Mouse (Mus musculus) limb, embryonic 11.5 days (tissue): ENCODE measurements at regions not wholly inside any gene's neighbourhood (a gene's known extent, or its start where the extent isn't known, plus 50 kb on each side); places are given as distances from the start of the nearest gene placed in this dataset.

Source experiments
- ATAC-seq: fragments of 200-750 bp; cut with Nextera tagmentation; 2 replicates; pipeline ENCODE4 v1.8.0; 2017; ENCODE audit warnings: low read depth; ENCODE audit not compliant: insufficient number of reproducible peaks, low FRiP score, low TSS enrichment
- DNase-seq: peaks from one replicate; pipeline ENCODE4 v3.0.0-alpha.2; 2015; ENCODE audit warnings: low spot score
- H3K27ac ChIP-seq: fragments of 300-500 bp; sonication (generic); replicated peaks from 2 replicates; pipeline ENCODE4 v1.5.1; 2014; ENCODE audit warnings: low read depth, mild to moderate bottlenecking, low read length
- H3K27me3 ChIP-seq: fragments of 300-500 bp; sonication (generic); 2 replicates; pipeline ENCODE4 v1.6.1; 2014; ENCODE audit warnings: mild to moderate bottlenecking, low read length, mixed read lengths; ENCODE audit not compliant: control insufficient read depth, insufficient read depth
- H3K36me3 ChIP-seq: fragments of 300-500 bp; sonication (generic); 2 replicates; pipeline ENCODE4 v1.6.1; 2014; ENCODE audit warnings: mild to moderate bottlenecking, low read length, moderate library complexity, mixed read lengths; ENCODE audit not compliant: control insufficient read depth, insufficient read depth
- H3K4me1 ChIP-seq: fragments of 300-500 bp; sonication (generic); 2 replicates; pipeline ENCODE4 v1.6.1; 2014; ENCODE audit warnings: low read length, mixed read lengths; ENCODE audit not compliant: control insufficient read depth, insufficient read depth
- H3K4me2 ChIP-seq: fragments of 300-500 bp; sonication (generic); 2 replicates; pipeline ENCODE4 v1.6.1; 2014; ENCODE audit warnings: low read depth, mild to moderate bottlenecking, moderate library complexity; ENCODE audit not compliant: severe bottlenecking
- H3K4me3 ChIP-seq: fragments of 300-500 bp; sonication (generic); 2 replicates; pipeline ENCODE4 v1.5.1; 2014; ENCODE audit warnings: low read depth, low read length
- H3K9ac ChIP-seq: fragments of 300-500 bp; sonication (generic); 2 replicates; pipeline ENCODE4 v1.6.1; 2014; ENCODE audit warnings: mild to moderate bottlenecking, low read length
- H3K9me3 ChIP-seq: fragments of 300-500 bp; sonication (generic); 2 replicates; pipeline ENCODE4 v1.6.1; 2016; ENCODE audit warnings: low read length; ENCODE audit not compliant: control insufficient read depth
- WGBS: fragments of 180-500 bp; shearing (Covaris S2); extraction: QIAGEN DNeasy Blood & Tissue Kit; methylation state at CpG from one replicate; pipeline ENCODE4 v1.1.7; 2014; 5-methylcytosine and 5-hydroxymethylcytosine counted together

DNA sequence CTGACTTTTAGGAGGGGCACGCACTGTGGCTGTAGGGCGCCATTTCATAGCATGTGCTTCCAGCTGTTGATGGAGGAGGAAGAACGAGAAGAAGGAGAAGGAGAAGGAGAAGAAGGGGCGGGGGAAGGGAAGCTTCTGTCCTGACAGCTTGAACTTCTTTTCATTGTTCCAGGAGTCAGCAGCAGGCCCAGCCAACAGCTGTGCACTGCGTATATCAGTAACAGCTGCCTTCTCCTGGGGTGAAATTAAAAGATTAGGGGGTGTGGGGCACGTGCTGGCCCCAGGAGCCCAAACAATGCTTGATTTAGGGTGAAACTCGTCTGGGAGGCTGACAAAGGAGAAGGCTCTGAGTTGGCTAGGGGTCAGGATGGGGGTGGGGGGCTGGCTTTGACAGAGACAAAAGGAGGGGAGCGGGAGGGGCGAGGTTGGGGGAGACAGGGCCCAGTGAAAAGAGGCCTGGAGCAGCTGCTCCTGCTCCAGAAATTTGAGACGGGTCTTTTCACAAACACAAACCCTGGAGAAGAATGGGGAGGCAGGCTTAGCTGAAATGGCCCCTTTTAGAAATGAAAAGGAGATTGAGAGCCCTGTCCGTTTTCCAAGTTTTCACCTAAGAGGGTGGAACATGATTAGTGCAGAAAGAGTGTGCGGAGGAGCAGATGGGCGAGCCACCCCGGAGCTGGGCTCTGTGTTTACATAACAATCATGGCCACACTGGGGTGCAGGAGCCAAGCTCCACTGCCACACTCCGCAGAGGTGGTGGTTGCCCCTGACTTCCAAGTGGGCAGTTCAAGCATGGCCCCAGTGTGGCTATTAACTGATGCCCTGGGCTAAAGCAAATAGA, 74.3 kb downstream of the Gadd45g start:
- peak; percentile 70 for DNase-seq
- ATAC-seq, result peak; percentile 51
- Histone ChIP-seq H3K9me3 (no peaks in the 10 kb centered on the region), H3K36me3 (no peaks in the 10 kb centered on the region), H3K9ac (no peak overlapping the region), H3K4me3 (no peak overlapping the region), H3K4me2 (peak overlapping the region; percentile 3; the same call in 1 of the 2 replicates), H3K27me3 (peaks cover 4% of the 10 kb centered on the region; the same call in 1 of the 2 replicates), H3K4me1 (peaks cover 42% of the 10 kb centered on the region), H3K27ac (peak overlapping the region; percentile 64)
- WGBS, result 4% methylated on average over 15 of the region's 15 CpGs

DNA sequence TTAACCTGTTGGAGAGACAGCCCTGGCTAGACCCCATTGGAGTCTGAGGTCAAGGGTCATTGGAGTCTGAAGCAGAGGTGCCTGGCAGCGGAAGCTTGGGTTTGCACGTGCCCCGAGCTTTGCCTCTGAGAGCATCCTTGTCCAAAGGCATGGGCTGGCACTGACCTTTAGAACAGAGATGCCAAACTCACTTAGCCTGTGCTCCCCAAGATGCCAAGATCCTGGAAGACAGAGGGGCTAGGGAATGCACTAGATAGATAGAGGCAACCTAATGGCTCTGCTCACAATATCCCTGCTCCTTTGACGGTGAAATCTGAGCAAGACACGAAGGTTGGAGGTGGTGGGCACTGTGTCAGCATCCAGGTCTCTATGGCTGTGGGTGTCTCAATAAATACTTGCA, 75.1 kb downstream of the Gadd45g start:
- 41% methylated on average over 5 of the region's 5 CpGs for WGBS
- H3K4me3 ChIP-seq, result no peak overlapping the region
- H3K9me3 ChIP-seq, result no peaks in the 10 kb centered on the region

DNA sequence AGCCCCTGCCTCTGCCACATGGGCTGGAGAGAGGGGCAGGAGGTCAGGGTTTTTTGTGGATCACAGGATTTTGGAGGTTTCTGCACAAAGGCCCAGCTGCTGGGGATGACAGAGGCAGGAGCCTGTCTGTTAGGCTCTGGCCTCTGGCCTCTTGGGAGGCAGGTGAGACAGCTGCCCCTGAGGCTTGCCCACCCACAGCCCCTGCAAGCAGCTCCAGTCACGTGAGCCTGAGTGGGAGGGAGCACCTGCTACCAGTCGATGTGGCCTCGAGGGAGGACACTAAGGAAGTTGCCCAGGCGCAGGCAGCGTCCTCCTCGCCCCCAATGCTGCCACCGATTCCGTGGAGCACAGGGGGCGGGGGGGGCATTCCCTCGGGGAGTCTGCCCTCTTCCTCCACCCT, 80.3 kb downstream of the Gadd45g start:
- Histone ChIP-seq H3K9ac (no peak overlapping the region), H3K9me3 (no peaks in the 10 kb centered on the region), H3K36me3 (no peaks in the 10 kb centered on the region), H3K27ac (no peak overlapping the region), H3K27me3 (no peaks in the 10 kb centered on the region), H3K4me1 (peaks cover 5% of the 10 kb centered on the region; the same call in 1 of the 2 replicates), H3K4me2 (no peak overlapping the region), H3K4me3 (no peak overlapping the region)
- 60% methylated on average over 10 of the region's 10 CpGs for WGBS
- DNase-seq (no peak), ATAC-seq (no peak)

More for the DNA sequence above, 75.1 kb downstream of the Gadd45g start:
- Histone ChIP-seq H3K27ac (peak overlapping the region; percentile 64; the same call in 1 of the 2 replicates), H3K9ac (no peak overlapping the region), H3K4me1 (peaks cover 42% of the 10 kb centered on the region), H3K4me2 (no peak overlapping the region), H3K36me3 (no peaks in the 10 kb centered on the region), H3K27me3 (peaks cover 4% of the 10 kb centered on the region; the same call in 1 of the 2 replicates)
- DNase-seq (no peak), ATAC-seq (no peak)

DNA sequence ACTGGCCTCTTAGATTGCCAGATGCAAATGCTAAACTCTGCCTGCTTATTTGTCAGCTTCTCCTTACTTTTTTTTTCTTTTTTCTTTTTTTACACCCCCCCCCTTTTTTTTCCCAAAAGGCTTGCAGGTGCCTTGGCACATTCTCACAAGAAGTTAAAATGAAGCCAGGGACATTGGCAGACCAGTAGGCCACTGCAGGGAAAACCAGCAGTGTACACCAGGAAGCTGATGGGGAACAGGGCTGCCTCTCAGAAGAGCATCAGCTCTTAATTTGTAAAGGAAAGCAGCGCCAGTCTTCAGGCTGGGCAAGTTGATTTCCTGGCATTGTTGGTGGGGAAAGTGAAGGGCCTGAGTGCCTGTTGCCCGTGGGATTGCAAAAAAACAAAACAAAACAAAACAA, 83.3 kb downstream of the Gadd45g start:
- no peak overlapping the region for H3K9ac ChIP-seq
- no peak overlapping the region for H3K4me2 ChIP-seq
- H3K4me1 ChIP-seq, result 0 out of 2 replicates have a peak, but pooled peaks cover 5% of the 10 kb centered on the region
- H3K9me3 ChIP-seq, result no peaks in the 10 kb centered on the region
- no peak overlapping the region for H3K4me3 ChIP-seq
- 68% methylated on average over 2 of the region's 2 CpGs for WGBS
- DNase-seq, result no peak
- H3K27me3 ChIP-seq, result no peaks in the 10 kb centered on the region
- no peak overlapping the region for H3K27ac ChIP-seq
- H3K36me3 ChIP-seq, result no peaks in the 10 kb centered on the region
- no peak for ATAC-seq

DNA sequence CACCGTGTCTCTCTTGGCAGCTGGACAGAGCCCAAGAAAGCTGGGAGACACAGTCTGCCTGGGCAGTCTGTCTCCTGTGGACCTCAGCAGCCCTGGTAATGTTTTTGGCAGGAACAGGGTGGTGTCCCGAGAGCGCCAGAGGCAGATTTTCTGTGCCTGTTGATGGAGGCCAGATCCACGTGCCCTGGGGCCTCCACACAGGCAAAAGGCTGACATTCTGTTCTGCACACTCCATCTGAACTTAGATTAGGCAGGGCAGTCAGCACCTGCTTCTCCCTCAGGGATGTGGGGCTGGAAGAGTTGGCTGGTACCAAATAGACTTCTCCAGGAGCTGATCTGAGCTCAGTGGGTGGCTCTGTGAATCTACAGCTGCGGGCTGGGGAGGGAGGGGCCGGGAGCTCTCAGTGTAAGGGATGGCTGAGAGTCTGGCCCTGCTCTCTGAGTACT, 83.8 kb downstream of the Gadd45g start:
- WGBS, result 39% methylated on average over 6 of the region's 6 CpGs
- no peak for ATAC-seq
- Histone ChIP-seq H3K4me3 (no peak overlapping the region), H3K4me2 (no peak overlapping the region), H3K27ac (no peak overlapping the region), H3K27me3 (no peaks in the 10 kb centered on the region), H3K36me3 (no peaks in the 10 kb centered on the region), H3K4me1 (0 out of 2 replicates have a peak, but pooled peaks cover 5% of the 10 kb centered on the region), H3K9me3 (no peaks in the 10 kb centered on the region), H3K9ac (no peak overlapping the region)
- DNase-seq, result no peak

DNA sequence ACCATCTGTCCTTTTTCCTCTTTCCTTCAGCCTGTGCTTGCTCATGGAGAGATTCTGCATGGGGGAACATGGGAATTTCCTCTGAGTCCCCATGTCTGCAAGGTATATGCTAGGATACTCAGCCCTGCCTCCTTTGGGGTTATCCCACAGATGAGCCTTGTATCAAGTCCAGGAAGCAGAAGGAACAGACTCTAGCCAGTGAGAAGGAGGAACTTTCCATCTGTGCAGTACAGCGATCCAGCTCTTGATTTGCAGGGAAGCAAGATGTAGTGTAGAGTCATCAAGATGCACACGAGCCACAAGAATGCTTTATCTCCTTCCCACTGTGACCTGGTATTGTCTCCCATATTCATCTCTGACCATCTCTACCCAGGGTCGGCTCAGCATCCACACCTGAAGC, 84.5 kb downstream of the Gadd45g start:
- Histone ChIP-seq H3K27ac (no peak overlapping the region), H3K4me1 (0 out of 2 replicates have a peak, but pooled peaks cover 5% of the 10 kb centered on the region), H3K9ac (no peak overlapping the region; the same call in 1 of the 2 replicates), H3K4me3 (no peak overlapping the region), H3K27me3 (no peaks in the 10 kb centered on the region), H3K9me3 (no peaks in the 10 kb centered on the region), H3K36me3 (no peaks in the 10 kb centered on the region), H3K4me2 (no peak overlapping the region)
- WGBS, result 88% methylated on average over 3 of the region's 3 CpGs
- ATAC-seq (no peak), DNase-seq (no peak)

DNA sequence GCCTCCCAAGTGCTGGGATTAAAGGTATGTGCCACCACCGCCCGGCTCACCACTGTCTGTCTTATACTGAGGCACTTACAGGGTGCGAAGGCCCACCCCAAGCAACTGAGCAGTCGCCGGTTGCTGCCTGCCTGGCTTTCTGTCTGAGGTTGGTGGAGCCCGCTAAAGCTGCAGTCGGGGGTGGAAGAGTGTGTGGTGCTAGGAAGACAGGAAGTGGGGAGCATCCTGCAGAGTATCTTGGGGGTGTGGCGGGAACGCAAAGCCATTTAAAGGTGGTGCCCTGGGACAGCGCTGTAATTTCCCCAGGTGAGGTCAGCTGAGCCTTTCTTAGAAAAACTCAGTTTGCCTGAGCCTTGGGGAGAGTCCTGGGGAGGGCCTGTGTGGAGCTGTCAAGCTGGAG, 89.3 kb downstream of the Gadd45g start:
- ATAC-seq, result no peak
- H3K27me3 ChIP-seq, result no peaks in the 10 kb centered on the region
- H3K4me1 ChIP-seq, result peaks cover 6% of the 10 kb centered on the region
- H3K36me3 ChIP-seq, result no peaks in the 10 kb centered on the region
- no peaks in the 10 kb centered on the region for H3K9me3 ChIP-seq
- DNase-seq, result no peak
- no peak overlapping the region for H3K4me2 ChIP-seq
- no peak overlapping the region for H3K9ac ChIP-seq
- no peak overlapping the region for H3K27ac ChIP-seq
- WGBS, result 85% methylated on average over 10 of the region's 10 CpGs
- H3K4me3 ChIP-seq, result no peak overlapping the region

DNA sequence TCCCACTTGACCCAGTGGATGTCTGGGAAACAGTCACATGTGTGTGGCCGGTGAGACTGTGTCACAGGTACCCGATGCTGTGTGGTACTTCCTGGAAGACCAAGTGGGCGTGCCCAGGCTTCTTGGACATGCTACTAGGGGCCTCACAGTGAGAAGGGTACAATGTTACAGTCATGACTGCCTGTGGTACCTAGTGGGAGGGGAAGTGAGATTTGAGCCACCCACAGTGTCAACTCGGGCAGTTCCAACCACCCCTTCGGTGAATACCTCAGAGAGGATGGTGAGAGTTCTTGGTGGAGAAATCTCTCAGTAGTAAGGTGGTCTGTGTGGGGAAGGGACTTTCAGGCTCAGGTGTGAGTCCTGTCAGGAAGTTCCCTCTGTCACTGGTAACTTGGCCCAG, 90.0 kb downstream of the Gadd45g start:
- ATAC-seq (no peak), DNase-seq (no peak)
- Histone ChIP-seq H3K4me2 (no peak overlapping the region; the same call in 1 of the 2 replicates), H3K27ac (no peak overlapping the region), H3K9me3 (no peaks in the 10 kb centered on the region), H3K27me3 (no peaks in the 10 kb centered on the region), H3K4me3 (no peak overlapping the region), H3K9ac (no peak overlapping the region), H3K4me1 (peaks cover 6% of the 10 kb centered on the region), H3K36me3 (no peaks in the 10 kb centered on the region)
- 85% methylated on average over 5 of the region's 5 CpGs for WGBS
